Mouse (Mus musculus): ENCODE results near the gene Ubqln4.

- TF ChIP-seq CTCF (IDR thresholded peaks at IDR 0.05; ENCODE audit: extremely low read depth, insufficient read depth, insufficient read length, insufficient replicate concordance) (no peak), POLR2A (IDR thresholded peaks at IDR 0.05; ENCODE audit: low read depth, low read length) (no peak)
These were observed 47.8 kb upstream of the Ubqln4 start for GRCm38 (mm10) chr3:88505765-88506164.
